Mouse (Mus musculus): ENCODE measurements around the gene Tet2.

Tet2 gene

GRCm38 (mm10) chr3:133518116-133518515, 26.8 kb downstream of the Tet2 start:
- DNase-seq (ENCODE audit: low spot score), result no peak

- DNase-seq (ENCODE audit: low spot score), result no peak
These were observed 27.5 kb downstream of the Tet2 start for GRCm38 (mm10) chr3:133517406-133517805.

DNA sequence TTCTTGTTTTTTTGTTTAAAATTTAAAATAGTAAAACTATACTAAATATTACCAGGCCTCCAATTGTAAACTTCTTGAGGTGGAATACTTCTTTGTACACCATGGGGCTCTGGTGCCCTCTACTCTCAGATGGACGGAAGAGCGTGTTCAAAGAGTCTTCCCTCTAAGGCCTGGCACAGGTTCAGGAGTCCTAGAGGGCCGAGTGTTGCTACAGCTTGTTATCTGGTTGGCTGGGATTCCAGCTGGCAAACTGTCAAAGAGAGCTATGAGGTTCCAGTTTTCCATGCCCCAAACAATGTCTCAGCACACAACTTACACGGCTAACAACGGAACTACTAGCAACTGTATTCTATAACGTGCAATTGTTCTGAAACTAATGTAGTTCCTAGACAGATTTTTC, 28.8 kb downstream of the Tet2 start:
- DNase-seq (ENCODE audit: low spot score), result no peak

DNA sequence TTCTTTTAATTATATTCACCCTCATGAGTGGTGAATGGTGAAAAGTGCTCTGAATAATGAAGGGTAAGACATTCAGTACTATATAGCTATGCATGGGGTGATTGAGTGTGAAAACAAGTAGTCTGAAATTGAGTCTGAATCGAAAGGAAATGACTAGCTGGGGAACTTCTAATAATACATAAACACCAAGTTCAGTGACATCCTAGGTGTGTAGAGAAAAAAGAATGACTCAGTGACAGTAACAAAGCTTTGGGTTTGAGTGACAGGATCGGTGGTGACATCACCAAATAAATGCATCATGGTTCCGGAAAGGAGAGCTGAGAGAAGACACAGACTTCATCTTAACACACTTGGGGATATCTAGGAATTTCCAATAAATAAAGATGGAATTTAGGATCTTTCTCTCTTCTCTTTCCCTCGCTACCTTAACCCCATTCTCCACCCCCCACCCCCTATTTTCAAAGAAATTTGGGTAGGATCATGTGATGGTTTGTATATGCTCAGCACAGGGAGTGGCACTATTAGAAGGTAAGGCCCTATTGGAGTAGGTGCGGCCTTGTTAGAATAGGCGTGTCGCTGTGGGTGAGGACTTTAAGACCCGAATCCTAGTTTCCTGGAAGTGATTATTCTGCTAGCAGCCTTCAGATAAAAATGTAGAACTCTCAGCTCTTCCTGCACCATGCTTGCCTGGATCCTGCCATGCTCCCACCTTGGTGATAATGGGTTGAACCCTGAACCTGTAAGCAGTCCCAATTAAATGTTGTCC, 29.6 kb downstream of the Tet2 start:
- DNase-seq (ENCODE audit: low spot score), result no peak

DNA sequence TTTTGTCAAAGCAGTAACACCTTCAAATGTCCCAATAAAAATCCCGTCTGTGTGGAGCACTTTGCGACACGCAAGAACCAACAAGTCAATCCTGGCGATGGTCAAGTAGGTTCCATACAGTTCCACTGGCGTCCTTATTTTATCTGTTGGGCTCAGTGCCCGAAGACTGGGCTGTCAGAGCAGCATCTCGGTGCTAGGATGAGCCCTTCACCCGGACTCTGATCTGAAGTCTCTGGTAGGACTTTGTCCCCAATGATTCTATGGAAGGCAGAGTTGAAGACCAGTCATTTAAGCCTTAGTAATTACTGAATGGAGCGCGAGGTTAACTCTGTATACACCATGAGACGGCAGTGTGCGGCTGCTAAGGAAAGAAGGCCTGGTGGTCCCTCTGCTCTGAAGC, 30.6 kb downstream of the Tet2 start:
- no peak for DNase-seq (ENCODE audit: low spot score)

DNA sequence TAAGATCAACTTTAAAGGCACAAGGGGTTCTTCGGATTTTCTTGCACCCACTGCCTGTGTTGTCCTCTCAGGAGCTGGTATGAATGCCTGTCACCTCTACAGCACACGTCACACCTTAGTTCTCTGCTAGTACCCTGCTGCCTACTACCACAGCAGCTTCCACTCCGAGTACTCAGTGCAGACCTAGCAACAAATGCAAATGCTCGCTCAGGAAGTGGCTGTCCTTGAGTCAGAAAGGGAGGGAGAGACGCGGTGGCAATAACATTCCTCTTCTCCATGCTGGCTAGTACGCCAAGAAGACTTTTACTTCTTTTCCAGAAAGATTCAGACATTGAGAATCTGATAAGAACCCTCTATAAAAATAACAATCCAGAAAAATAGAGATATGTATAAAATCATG, 31.5 kb downstream of the Tet2 start:
- DNase-seq (ENCODE audit: low spot score), result no peak

- DNase-seq (ENCODE audit: low spot score), result no peak
These were observed 34.6 kb downstream of the Tet2 start for GRCm38 (mm10) chr3:133510368-133510767.

DNA sequence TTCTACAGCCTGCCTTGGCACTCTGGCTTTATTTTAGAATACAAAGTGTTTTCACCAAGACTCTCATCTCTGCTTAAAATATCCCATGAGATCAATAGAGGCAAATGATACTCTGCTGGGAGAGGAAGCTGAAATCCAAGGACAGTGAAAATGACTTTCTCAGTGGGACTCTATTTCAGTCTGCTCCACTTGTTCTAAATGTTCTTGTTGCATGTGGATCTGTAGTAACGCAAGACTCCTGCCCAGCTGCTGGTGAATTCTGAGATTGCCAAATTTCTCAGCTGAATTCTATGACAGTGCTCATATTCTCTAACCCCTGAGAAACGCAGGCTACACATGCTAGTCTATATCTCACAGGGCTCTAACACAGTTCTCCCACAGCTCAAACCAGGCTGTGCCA, 35.1 kb downstream of the Tet2 start:
- no peak for DNase-seq (ENCODE audit: low spot score)

GRCm38 (mm10) chr3:133508881-133509280, 36.1 kb downstream of the Tet2 start:
- DNase-seq (ENCODE audit: low spot score), result no peak

DNA sequence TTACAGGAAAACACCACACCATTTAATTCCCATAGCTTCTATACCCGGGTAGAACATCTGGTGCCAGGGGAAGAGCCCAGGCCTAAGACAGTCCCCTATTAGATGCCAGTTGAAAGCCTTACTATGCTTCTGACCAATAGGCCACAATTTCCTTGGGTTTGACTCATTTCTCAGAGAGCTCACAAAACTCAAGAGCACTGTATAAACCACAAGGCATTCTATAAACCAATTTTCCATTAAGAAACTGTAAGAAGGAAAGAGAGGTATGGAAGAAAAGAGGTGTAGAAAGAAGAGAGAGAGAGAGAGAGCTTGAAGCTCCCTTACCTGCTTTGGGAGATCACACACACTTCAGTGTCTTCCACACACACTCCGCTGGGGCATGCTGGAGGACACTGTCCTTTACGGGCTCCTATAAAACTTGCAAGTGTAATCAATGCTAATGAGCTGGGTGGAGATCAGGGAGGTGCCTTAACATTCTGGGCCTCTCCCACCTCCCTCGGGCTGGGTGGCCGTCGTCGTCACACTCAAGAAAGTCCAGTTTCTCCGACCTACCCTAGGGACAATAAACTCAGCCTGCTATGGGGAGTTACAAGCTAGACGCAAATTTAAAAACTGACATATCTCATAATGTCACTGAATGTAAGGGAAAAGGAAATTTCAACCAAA, 38.5 kb downstream of the Tet2 start:
- no peak for DNase-seq (ENCODE audit: low spot score)

- DNase-seq (ENCODE audit: low spot score), result no peak
These were observed 48.0 kb downstream of the Tet2 start for GRCm38 (mm10) chr3:133496953-133497352.

DNA sequence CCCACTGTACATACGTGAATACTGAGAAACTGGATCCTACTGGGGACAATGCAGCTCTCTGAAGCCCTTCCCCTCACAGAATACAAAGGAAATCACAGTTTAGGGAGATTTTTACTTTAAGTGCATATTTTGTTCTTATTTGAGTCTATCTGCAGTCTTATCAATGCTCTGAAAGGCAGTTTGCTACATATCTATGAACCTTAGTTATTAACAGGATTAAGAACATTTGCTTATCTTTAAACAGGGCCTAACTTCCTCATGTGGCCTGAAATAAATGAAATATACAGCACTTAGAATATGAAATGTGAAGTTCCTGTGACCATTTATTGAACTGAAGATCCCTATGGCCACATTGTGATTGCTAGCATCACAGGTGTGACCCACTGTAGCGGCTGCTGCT, 53.6 kb downstream of the Tet2 start:
- DNase-seq (ENCODE audit: low spot score), result no peak

DNA sequence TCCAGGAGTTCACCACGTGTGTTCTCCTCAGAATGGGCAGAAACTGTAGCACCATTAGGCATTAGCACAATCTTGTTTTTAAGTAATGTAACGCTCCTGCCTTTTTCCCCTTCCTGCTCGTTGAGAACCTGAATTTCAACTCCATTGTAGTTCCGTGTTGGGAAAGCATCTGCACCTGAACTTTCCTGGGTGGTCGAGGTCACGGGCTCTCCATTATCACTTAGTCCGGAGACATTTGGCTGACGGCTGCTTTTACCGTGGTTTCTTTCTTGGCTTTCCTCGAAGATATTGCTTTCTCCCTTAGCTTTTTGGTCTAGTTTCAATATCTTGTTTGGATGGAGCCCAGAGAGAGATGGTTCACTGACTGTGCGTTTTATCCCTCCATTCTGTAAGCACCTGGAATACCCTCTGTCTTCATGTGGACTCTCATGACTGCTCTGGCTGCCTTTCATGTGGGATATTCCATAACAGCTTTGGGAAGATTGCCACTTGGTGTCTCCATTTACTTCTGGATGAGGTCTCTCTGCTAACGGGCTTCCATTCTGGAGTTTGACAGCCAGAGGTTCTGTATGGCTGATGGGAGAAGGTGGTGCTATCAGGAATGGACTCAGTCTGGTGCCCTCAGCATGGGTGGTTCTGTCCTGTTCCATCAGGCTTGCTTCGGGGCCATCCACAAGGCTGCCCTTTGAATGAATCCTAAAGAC, 56.8 kb downstream of the Tet2 start:
- DNase-seq (ENCODE audit: low spot score), result no peak

GRCm38 (mm10) chr3:133482887-133483286, 62.1 kb downstream of the Tet2 start:
- DNase-seq (ENCODE audit: low spot score), result no peak

DNA sequence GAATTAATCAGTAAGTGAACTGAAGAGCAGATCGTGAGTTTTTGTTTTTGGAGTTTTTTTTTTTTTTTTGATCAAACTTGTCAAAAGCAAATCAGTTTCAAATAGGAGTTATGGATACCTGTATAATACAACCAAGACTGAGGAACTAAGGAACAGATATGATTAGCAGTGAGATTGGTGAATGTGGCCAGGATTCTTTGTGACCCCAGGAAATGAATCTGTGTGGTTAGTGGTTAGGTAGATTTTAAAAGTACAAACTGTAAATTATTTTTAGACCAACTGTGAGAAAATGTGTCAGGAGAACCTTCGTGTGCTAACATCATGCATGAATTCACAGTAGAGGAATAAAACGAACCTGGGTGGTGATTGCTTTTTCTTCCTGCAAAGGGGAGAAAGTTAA, 66.0 kb downstream of the Tet2 start:
- no peak for DNase-seq (ENCODE audit: low spot score)

DNA sequence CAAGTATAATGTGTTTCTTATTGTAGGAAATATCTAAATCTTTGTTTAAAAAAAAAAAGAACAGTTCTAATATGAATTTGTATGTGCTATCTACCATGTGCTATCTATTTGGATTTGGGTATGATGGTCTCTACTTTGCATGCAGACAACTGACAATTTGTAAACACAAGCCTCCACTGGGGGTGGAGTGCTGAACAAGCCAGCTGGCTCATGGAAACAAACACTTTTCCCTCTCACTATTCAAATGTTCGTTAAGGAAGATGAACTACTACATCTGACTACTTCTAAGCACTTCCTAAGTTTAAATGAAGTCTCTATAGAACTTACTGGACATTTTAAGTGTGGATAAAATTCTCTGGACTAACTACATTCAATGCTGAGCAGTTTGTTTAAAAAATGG, 71.2 kb downstream of the Tet2 start:
- no peak for DNase-seq (ENCODE audit: low spot score)

GRCm38 (mm10) chr3:133471101-133471500, 73.8 kb downstream of the Tet2 start:
- no peak for DNase-seq (ENCODE audit: low spot score)

DNA sequence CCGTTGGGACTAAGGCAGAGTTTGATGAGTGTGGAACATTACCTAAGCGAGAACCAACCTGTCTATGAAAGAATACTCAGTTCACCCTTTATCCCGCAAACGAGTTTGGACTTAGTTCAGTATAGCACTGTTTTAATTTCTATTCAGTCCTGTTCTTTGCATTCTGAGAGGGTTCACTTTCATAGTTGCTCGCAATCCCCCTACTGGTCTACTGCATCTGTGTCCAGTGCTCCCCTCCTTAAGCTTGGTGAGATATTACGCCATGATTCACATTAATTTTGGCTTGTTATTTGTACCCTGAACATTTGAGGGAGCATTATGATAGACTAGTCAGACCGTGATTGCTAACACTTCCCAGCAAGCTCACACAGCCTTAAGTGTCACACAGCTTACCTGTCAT, 76.1 kb downstream of the Tet2 start:
- DNase-seq (ENCODE audit: low spot score), result no peak

DNA sequence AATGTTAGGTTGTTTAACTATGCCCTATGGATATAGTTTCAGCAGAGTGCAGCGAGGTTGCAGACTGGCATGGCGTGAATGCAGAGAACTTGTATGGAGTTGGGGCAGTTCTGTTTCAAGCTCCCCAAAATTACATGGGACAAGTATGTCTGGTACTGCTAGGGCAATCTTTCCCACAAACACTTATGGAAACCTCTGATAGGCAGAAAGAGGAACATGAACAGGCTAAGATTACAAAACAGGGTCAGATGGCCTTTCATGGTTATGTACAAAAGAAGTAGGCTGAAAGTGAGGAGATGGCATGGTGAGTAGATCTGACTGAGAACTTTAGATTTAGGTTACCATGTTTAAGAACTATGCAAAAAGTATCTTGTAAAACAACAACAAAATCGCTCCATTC, 81.7 kb downstream of the Tet2 start:
- no peak for DNase-seq (ENCODE audit: low spot score)

- no peak for DNase-seq (ENCODE audit: low spot score)
These were observed 82.5 kb downstream of the Tet2 start for GRCm38 (mm10) chr3:133462485-133462884.

GRCm38 (mm10) chr3:133462059-133462458, 82.9 kb downstream of the Tet2 start:
- no peak for DNase-seq (ENCODE audit: low spot score)

DNA sequence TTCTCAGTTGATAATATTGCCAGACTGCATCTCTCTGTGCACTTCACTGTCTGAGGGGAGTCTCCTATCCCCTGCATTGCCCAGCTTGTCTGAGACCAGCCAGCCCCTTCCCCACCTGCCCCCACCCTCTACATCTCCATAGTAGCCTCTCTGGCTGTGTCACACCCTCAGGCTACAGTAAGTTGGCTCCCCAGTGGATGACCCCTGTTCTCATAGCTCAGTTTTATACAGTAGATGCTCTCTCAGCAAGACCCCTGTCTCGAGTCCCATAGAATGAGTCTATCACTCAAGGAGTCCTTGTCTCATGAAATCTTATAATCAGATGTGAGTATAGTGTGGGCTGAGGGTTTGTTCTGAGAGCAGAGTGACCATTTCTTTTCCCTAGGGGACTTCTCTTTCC, 85.8 kb downstream of the Tet2 start:
- DNase-seq (ENCODE audit: low spot score), result no peak

- peak; percentile 10 for DNase-seq (ENCODE audit: low spot score)
These were observed 91.0 kb downstream of the Tet2 start for GRCm38 (mm10) chr3:133453896-133454295.
